Mouse (Mus musculus) kidney, postnatal 14 days (tissue): ENCODE results near the gene Ppm1h.
A peak's percentile ranks its signal among the peaks of the same experiment; 100 is the strongest.

Experiments used
- DNase-seq: peaks from one replicate; pipeline ENCODE4 v3.0.0; 2022; ENCODE audit warnings: mixed read lengths

The Ppm1h gene

GRCm38 (mm10) chr10:122678541-122679436 lies at the start of gene Ppm1h:
Gene Ppm1h, plus strand, starts transcription at chr10:122678762.
- peak; percentile 91 for DNase-seq

- no peak for DNase-seq
Observed at GRCm38 (mm10) chr10:122629003-122629402, 49.6 kb upstream of the Ppm1h start.

- peak; percentile 24 for DNase-seq
Observed at GRCm38 (mm10) chr10:122639879-122640278, 38.7 kb upstream of the Ppm1h start.

GRCm38 (mm10) chr10:122641263-122641795 lies 37.2 kb upstream of the Ppm1h start:
- DNase-seq: no peak

- DNase-seq: no peak
Observed at GRCm38 (mm10) chr10:122642125-122642524, 36.4 kb upstream of the Ppm1h start.

GRCm38 (mm10) chr10:122651932-122652331 lies 26.6 kb upstream of the Ppm1h start:
- no peak for DNase-seq

GRCm38 (mm10) chr10:122652578-122652977 lies 26.0 kb upstream of the Ppm1h start:
- no peak for DNase-seq

- DNase-seq: no peak
Observed at GRCm38 (mm10) chr10:122665652-122666051, 12.9 kb upstream of the Ppm1h start.

GRCm38 (mm10) chr10:122671253-122671652 lies 7.3 kb upstream of the Ppm1h start:
- no peak for DNase-seq

- DNase-seq: no peak
Observed at GRCm38 (mm10) chr10:122672044-122672443, 6.5 kb upstream of the Ppm1h start.

GRCm38 (mm10) chr10:122679437-122680045 lies 979 bp downstream of the Ppm1h start:
- peak; percentile 61 for DNase-seq

GRCm38 (mm10) chr10:122680387-122681084 lies 2.0 kb downstream of the Ppm1h start:
- peak; percentile 44 for DNase-seq

GRCm38 (mm10) chr10:122681085-122681408 lies 2.5 kb downstream of the Ppm1h start:
- no peak for DNase-seq

GRCm38 (mm10) chr10:122683819-122684330 lies 5.3 kb downstream of the Ppm1h start:
- no peak for DNase-seq

GRCm38 (mm10) chr10:122685297-122685696 lies 6.7 kb downstream of the Ppm1h start:
- DNase-seq: no peak

- DNase-seq: no peak
Observed at GRCm38 (mm10) chr10:122685836-122686531, 7.4 kb downstream of the Ppm1h start.

GRCm38 (mm10) chr10:122690698-122691097 lies 12.1 kb downstream of the Ppm1h start:
- DNase-seq: no peak

- DNase-seq: no peak
Observed at GRCm38 (mm10) chr10:122693158-122693777, 14.7 kb downstream of the Ppm1h start.

- DNase-seq: no peak
Observed at GRCm38 (mm10) chr10:122693911-122694618, 15.5 kb downstream of the Ppm1h start.

- DNase-seq: no peak
Observed at GRCm38 (mm10) chr10:122696335-122696734, 17.8 kb downstream of the Ppm1h start.

- DNase-seq: no peak
Observed at GRCm38 (mm10) chr10:122698347-122698746, 19.8 kb downstream of the Ppm1h start.
